Mouse (Mus musculus) heart, embryonic 10.5 days (tissue): ENCODE measurements around the gene Lipa. TPM values are rescaled to one million over a fixed set of nuclear protein-coding genes. Genes with fewer than 3 reads are reported as not detected.

Experiments
- DNase-seq: peaks from one replicate; pipeline ENCODE4 v3.0.0-alpha.2; 2017; ENCODE audit warnings: low spot score
- H3K27ac ChIP-seq: fragments of 300-500 bp; sonication (generic); 2 replicates; pipeline ENCODE4 v1.5.1; 2016; ENCODE audit warnings: mild to moderate bottlenecking
- H3K27me3 ChIP-seq: fragments of 300-500 bp; sonication (generic); 2 replicates; pipeline ENCODE4 v1.6.1; 2016; ENCODE audit warnings: mild to moderate bottlenecking; ENCODE audit not compliant: poor library complexity, insufficient read depth, severe bottlenecking
- H3K36me3 ChIP-seq: fragments of 300-500 bp; sonication (generic); 2 replicates; pipeline ENCODE4 v1.6.1; 2016; ENCODE audit warnings: mild to moderate bottlenecking, moderate library complexity
- H3K4me1 ChIP-seq: fragments of 300-500 bp; sonication (generic); 2 replicates; pipeline ENCODE4 v1.6.1; 2016; ENCODE audit warnings: mild to moderate bottlenecking
- H3K4me3 ChIP-seq: fragments of 300-500 bp; sonication (generic); 2 replicates; pipeline ENCODE4 v1.5.1; 2016; ENCODE audit warnings: mild to moderate bottlenecking, moderate library complexity
- H3K9me3 ChIP-seq: fragments of 300-500 bp; sonication (generic); 2 replicates; pipeline ENCODE4 v1.6.1; 2016; ENCODE audit warnings: mild to moderate bottlenecking, moderate library complexity
- WGBS: fragments of 180-500 bp; shearing (Covaris S2); methylation state at CpG from one replicate; pipeline ENCODE4 v1.1.7; 2016; 5-methylcytosine and 5-hydroxymethylcytosine counted together
- polyA plus RNA-seq: library from polyadenylated mRNA; unstranded; fragments of >200 nt; fragmentation: Nextera tagmentation; extraction: Ambion mirVana; gene quantifications from 2 replicates; pipeline ENCODE4 v1.2.1, GENCODE M21; 2016

Gene Lipa
- 32.3 and 39.3 TPM in 2 replicates for polyA plus RNA-seq

GRCm38 (mm10) chr19:34526941-34527682 lies at the start of gene Lipa:
Gene Lipa (minus strand): TSS chr19:34527474.
- peak; percentile 97 for DNase-seq
- peak within 1 kb of the TSS; percentile 86 for H3K4me3 ChIP-seq
- under 1% methylated on average over 29 of the region's 29 CpGs for WGBS
- peak within 1 kb of the TSS; percentile 92 for H3K27ac ChIP-seq
- H3K27me3 ChIP-seq: no peaks in the 10 kb centered on the region
- peaks cover 4% of the 10 kb centered on the region; the same call in 1 of the 2 replicates for H3K36me3 ChIP-seq
- H3K9me3 ChIP-seq: no peaks in the 10 kb centered on the region
- peaks cover 16% of the 10 kb centered on the region for H3K4me1 ChIP-seq

- Histone ChIP-seq H3K9me3 (no peaks in the 10 kb centered on the region), H3K27ac (no peak overlapping the region), H3K27me3 (no peaks in the 10 kb centered on the region), H3K4me1 (peaks cover 9% of the 10 kb centered on the region; the same call in 1 of the 2 replicates), H3K4me3 (no peak overlapping the region), H3K36me3 (peaks cover 3% of the 10 kb centered on the region; the same call in 1 of the 2 replicates)
- WGBS: 87% methylated on average over 5 of the region's 5 CpGs
- DNase-seq: no peak
Measured at GRCm38 (mm10) chr19:34573650-34574049, 46.4 kb upstream of the Lipa start.

GRCm38 (mm10) chr19:34571080-34571479 lies 43.8 kb upstream of the Lipa start:
- peaks cover 3% of the 10 kb centered on the region; the same call in 1 of the 2 replicates for H3K36me3 ChIP-seq
- peaks cover 9% of the 10 kb centered on the region; the same call in 1 of the 2 replicates for H3K4me1 ChIP-seq
- 83% methylated on average over 1 of the region's 1 CpGs for WGBS
- H3K4me3 ChIP-seq: no peak overlapping the region
- DNase-seq: peak; percentile 13
- no peaks in the 10 kb centered on the region for H3K9me3 ChIP-seq
- no peak overlapping the region for H3K27ac ChIP-seq
- H3K27me3 ChIP-seq: no peaks in the 10 kb centered on the region

- DNase-seq: peak; percentile 60
- no peak overlapping the region for H3K27ac ChIP-seq
- 63% methylated on average over 4 of the region's 4 CpGs for WGBS
Measured at GRCm38 (mm10) chr19:34569896-34570476, 42.7 kb upstream of the Lipa start.

GRCm38 (mm10) chr19:34568988-34569895 lies 42.0 kb upstream of the Lipa start:
- 84% methylated on average over 7 of the region's 7 CpGs for WGBS
- H3K36me3 ChIP-seq: peaks cover 3% of the 10 kb centered on the region; the same call in 1 of the 2 replicates
- no peaks in the 10 kb centered on the region for H3K27me3 ChIP-seq
- H3K4me1 ChIP-seq: peaks cover 9% of the 10 kb centered on the region; the same call in 1 of the 2 replicates
- no peak for DNase-seq
- no peaks in the 10 kb centered on the region for H3K9me3 ChIP-seq
- no peak overlapping the region for H3K4me3 ChIP-seq
- no peak overlapping the region for H3K27ac ChIP-seq

More at GRCm38 (mm10) chr19:34569896-34570476, 42.7 kb upstream of the Lipa start:
- Histone ChIP-seq H3K9me3 (no peaks in the 10 kb centered on the region), H3K4me1 (peaks cover 9% of the 10 kb centered on the region; the same call in 1 of the 2 replicates), H3K36me3 (peaks cover 3% of the 10 kb centered on the region; the same call in 1 of the 2 replicates), H3K4me3 (no peak overlapping the region), H3K27me3 (no peaks in the 10 kb centered on the region)

GRCm38 (mm10) chr19:34566178-34566784 lies 39.0 kb upstream of the Lipa start:
- H3K9me3 ChIP-seq: no peaks in the 10 kb centered on the region
- 89% methylated on average over 1 of the region's 1 CpGs for WGBS

GRCm38 (mm10) chr19:34562556-34562955 lies 35.3 kb upstream of the Lipa start:
- no peak overlapping the region for H3K27ac ChIP-seq
- no peak for DNase-seq
- no peak overlapping the region for H3K4me3 ChIP-seq
- no peaks in the 10 kb centered on the region for H3K9me3 ChIP-seq
- no peaks in the 10 kb centered on the region for H3K36me3 ChIP-seq
- H3K4me1 ChIP-seq: peaks cover 5% of the 10 kb centered on the region; the same call in 1 of the 2 replicates
- H3K27me3 ChIP-seq: no peaks in the 10 kb centered on the region

More at GRCm38 (mm10) chr19:34566178-34566784, 39.0 kb upstream of the Lipa start:
- DNase-seq: no peak
- H3K27me3 ChIP-seq: no peaks in the 10 kb centered on the region
- no peak overlapping the region for H3K27ac ChIP-seq
- H3K36me3 ChIP-seq: no peaks in the 10 kb centered on the region
- no peak overlapping the region for H3K4me3 ChIP-seq
- peaks cover 9% of the 10 kb centered on the region; the same call in 1 of the 2 replicates for H3K4me1 ChIP-seq

GRCm38 (mm10) chr19:34556621-34557020 lies 29.3 kb upstream of the Lipa start:
- no peaks in the 10 kb centered on the region for H3K27me3 ChIP-seq
- no peaks in the 10 kb centered on the region for H3K36me3 ChIP-seq
- WGBS: 66% methylated on average over 3 of the region's 3 CpGs
- H3K9me3 ChIP-seq: no peaks in the 10 kb centered on the region
- 0 out of 2 replicates have a peak overlapping the region, but pooled peaks have one; percentile 29 for H3K27ac ChIP-seq
- H3K4me3 ChIP-seq: no peak overlapping the region
- H3K4me1 ChIP-seq: peaks cover 24% of the 10 kb centered on the region
- no peak for DNase-seq

- Histone ChIP-seq H3K27me3 (no peaks in the 10 kb centered on the region), H3K36me3 (no peaks in the 10 kb centered on the region), H3K27ac (no peak overlapping the region), H3K9me3 (no peaks in the 10 kb centered on the region), H3K4me1 (peaks cover 19% of the 10 kb centered on the region), H3K4me3 (no peak overlapping the region)
- DNase-seq: no peak
Measured at GRCm38 (mm10) chr19:34554061-34554460, 26.8 kb upstream of the Lipa start.

GRCm38 (mm10) chr19:34553522-34553921 lies 26.2 kb upstream of the Lipa start:
- H3K27me3 ChIP-seq: no peaks in the 10 kb centered on the region
- no peaks in the 10 kb centered on the region for H3K36me3 ChIP-seq
- H3K27ac ChIP-seq: no peak overlapping the region
- 63% methylated on average over 3 of the region's 3 CpGs for WGBS
- H3K9me3 ChIP-seq: no peaks in the 10 kb centered on the region
- H3K4me1 ChIP-seq: peaks cover 19% of the 10 kb centered on the region
- no peak overlapping the region for H3K4me3 ChIP-seq
- no peak for DNase-seq

- Histone ChIP-seq H3K27me3 (no peaks in the 10 kb centered on the region), H3K4me1 (peaks cover 19% of the 10 kb centered on the region), H3K9me3 (no peaks in the 10 kb centered on the region), H3K4me3 (no peak overlapping the region), H3K36me3 (no peaks in the 10 kb centered on the region), H3K27ac (0 out of 2 replicates have a peak overlapping the region, but pooled peaks have one; percentile 52)
- 51% methylated on average over 6 of the region's 6 CpGs for WGBS
- DNase-seq: no peak
Measured at GRCm38 (mm10) chr19:34553021-34553420, 25.7 kb upstream of the Lipa start.

- Histone ChIP-seq H3K4me3 (no peak overlapping the region), H3K4me1 (peaks cover 19% of the 10 kb centered on the region), H3K36me3 (no peaks in the 10 kb centered on the region), H3K9me3 (no peaks in the 10 kb centered on the region), H3K27me3 (no peaks in the 10 kb centered on the region), H3K27ac (peak overlapping the region; percentile 52)
- DNase-seq: no peak
- 50% methylated on average over 5 of the region's 5 CpGs for WGBS
Measured at GRCm38 (mm10) chr19:34551981-34552380, 24.7 kb upstream of the Lipa start.
